Mouse (Mus musculus) 3T3-L1 (cell line): ENCODE measurements around the gene Grb7.

Experiments used
- DNase-seq: peaks from one replicate; pipeline ENCODE4 v3.0.0-alpha.2; 2015; ENCODE audit warnings: low read depth, low spot score

Grb7 gene

DNA sequence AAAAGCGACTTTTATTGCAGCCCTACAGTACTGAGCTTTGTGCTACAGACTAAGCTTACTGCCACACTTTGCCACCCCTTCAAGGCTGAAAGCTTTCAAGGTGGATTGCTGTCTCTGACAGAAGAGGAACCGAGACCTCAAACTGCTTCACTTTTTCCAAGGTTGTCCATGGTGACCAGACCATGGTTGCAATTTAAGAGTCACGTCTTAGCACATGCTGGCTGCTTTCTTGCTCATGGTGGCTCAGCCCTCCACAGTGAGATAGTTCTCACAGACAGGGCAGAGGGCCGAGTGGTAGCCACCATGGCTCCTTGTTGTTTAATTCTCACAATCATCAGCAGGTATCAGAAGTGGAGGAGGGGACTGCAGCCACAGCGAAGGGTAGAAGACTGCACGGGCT is 24.6 kb downstream of the Grb7 start:
- DNase-seq, result no peak

DNA sequence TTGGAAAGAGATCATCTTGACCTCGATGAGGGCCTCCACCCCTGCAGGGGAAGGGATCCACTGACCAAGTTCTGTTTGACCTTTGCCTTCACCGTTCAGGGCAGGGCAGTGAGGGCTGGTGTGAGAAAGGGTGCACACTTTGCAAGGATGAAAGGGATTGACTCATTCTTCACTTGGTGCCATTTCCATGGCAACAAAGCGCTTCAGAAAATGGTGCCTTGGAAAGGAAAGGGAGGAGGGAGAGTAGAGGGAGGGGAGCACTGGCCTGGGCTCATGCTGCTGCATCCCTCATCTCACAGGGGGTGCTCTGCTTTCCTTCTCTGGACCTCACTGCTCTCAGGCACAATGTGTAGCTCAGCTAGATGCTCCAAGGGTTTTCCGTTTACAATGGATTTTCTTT is 26.5 kb downstream of the Grb7 start:
- DNase-seq, result no peak

DNA sequence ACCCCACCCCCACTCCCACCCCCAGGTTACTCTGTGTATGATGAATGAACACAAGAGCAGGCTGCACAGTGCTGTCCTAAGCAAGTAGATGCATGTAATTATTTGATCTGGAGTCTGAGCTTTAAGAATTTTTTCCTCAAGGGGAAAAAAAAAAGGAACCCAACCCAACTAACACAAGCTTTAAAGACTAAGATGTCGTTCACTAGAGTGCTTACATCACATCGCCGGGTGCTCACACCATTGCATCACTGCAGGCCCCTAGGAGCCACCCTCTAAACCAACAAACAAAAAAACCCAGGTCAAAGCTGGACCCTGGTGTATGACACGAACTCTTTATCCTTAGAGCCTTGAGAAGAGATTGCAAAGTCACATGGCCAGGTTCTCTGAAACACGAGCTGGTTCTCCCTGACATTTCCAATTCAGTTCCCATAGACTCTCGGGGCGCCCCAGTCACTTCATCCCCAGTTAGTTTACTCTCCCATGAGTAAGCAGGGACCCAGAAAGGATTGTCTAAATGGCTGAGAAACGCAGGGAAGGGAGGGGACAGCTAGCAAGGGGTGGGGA is 27.8 kb downstream of the Grb7 start:
- no peak for DNase-seq

DNA sequence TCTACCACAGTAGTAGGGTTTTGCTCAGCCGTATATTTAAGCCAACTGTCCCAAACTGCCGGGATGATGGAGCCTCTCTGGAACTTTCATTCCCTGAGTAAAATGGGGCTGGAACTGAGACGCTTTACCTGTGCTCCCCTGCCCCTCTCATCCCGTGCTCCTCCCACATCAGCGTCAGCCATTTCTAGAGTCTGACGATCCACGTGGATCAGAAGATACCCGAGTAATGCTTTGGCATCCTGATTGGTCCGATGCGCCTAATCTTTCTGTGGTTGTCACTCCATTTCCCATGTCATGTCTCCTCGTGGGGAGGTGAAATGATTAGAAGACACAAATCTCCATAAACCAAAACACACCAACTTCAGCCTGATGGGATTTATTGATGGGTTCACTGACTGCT is 28.8 kb downstream of the Grb7 start:
- DNase-seq, result no peak

DNA sequence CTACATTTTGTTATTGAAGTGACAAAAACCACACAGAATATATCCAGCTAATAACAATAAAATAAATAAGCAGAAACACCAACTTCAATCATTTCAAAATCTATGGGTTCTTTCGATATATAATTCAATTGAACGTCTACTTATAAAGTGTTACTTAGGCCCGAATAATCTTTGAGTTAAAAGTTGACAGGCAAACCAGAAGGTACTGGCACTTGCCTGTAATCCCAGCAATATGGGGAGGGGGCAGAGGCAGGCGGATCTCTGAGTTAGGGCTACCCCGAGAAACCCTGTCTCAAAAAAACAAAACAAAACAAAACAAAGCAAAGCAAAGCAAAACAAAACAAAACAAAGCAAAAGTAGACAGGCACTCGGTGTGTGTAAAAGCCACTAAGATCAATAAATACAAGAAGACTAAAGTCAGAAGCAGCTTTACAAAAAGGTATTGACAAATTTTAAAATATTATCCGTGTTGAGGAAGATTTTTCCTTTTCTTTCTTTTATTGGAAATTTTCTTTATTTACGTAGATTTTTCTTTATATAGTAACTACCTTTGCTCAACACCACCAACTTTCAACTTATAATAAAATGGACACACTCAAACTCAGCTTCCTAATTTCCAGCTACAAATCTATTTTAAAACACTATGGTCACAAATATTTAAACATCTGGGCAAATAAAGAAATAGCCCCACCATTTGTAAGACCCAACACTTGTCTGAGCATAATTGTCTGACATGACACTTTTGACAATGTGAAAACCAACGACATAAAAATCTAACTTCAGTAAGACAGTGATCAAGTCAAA is 29.6 kb downstream of the Grb7 start:
- DNase-seq, result no peak

DNA sequence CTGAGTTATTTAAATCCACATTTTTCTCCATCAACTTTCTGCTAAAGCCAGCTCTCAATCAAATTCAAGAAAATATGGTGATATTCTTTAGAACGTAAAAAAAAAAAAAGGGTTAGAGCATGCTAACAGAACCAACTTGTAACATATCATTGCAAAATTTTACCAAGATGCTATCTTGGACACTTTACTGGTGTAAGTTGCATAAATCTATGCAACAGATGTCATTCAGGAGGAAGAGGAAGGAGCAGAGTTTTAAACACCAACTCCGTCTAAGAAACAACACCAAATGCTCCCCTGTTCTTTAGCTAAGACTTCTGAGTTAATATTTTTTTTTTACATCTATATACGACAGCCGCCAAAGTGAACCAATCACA is 30.2 kb downstream of the Grb7 start:
- DNase-seq, result no peak

DNA sequence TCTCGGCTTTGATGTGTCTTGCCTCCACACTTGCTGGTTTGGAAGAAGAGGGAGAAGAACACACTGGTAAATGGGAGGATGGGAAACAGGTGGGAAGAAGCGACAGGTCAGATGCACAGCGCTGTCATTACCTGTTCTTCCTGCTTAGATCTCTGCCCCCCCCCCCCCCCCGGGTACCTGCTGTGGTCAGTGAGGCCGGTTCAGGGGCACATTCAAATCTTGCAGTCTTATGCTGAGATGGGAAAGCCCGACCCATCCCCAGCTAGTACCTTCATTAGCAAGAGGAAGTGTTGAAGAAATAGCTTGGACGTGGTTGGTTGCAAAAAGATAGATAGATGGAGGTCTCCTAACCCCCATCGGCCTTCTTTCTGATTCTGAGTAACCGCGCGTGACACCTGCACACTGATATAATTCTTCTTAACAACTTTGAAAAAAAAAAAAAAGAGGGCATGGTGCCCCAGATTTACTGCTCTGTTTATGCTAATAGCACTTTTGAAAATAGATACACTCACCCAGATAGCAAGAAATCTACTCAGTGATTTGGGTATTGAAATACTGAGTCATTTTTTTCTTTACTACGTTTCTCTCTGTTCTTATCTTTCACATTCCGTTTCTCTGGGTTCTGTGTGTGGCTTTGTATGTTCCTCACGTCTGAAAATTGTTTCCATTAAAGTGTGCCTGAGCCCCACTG is 31.0 kb downstream of the Grb7 start:
- DNase-seq, result no peak

DNA sequence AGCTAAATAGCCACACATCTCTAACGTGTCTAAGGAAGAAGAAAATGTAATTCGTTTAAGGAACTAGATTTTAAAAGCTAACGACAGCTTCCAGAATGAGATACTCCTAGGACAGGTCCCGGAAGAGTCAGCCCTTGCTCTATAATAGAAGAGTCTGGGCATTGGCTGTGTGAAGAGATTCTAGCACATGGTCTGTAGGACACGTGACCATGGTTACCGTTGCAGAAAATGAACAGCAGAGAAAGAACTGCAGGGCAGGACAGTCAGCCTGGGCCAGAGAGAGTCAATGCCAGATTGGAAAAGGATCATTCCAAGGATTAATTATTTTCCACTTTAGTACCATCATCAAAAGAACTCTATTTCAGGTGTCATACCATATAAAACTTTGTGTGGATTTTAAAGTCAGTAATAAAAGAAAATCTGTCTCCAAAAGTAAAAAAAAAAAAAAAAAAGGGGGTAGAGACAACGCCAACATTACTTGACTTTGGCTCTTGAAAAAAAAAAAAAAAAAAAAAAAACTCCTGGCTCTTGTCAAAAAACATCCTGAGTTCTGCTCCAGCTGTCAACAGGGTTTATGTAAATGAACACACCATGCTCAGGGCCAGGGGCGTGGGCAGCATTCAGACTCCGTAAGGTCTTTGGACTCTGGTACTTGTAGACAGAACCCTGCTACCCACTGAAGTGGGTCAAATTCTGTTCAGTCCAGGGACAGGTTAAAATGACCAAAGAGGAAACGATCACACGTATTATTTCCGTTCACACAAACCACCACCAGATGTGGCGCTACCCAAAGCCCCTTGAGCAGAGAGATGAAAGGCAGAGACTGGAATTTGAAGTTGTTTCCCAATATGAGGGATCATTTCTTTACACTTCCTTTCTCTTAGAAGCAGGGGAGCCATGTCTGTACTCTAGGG is 33.1 kb downstream of the Grb7 start:
- no peak for DNase-seq

DNA sequence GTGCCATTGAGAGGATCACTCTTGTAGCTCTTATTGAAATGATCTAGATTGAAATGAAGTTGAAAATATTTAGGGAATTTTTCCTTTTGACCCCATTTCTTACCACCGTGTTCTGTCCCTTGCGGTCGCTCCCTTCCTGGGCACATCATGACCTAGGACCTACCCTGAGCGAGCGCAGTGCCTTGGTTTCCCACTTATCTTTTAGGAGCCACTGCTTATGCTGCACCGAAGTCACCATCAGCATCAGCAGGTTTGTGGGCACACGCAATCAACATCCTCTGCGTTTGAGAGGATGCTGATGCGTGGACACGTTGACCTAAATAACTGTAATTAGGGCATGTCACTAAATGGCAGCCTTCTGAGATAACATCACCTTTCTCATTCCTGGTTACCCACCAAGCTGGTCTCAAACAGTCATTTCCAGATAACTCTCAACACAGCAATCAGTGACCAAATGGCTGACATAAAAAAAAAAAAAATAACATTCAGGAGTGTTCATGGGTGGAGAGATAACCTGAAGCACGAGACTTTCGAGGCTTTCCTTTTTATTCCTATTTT is 33.8 kb downstream of the Grb7 start:
- DNase-seq, result no peak

DNA sequence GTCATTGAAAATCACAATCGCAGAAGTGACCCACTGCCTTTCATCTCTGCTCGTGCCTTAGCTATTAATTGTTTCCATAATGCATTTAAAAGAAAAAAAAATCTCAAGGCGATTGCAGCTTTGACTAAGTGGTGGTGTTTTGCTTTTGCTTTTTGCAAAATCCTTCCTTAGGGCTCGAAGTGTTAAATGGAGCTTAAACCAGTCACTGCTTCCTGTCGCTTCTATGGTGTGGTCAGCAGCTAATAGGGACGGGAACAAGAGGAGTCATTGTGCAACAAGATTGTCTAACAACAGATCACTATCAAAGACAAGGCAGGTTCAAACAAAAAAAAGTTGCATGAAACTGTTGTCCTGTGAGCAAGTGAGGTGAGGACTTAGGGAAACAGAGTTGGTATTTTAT is 35.0 kb downstream of the Grb7 start:
- no peak for DNase-seq

DNA sequence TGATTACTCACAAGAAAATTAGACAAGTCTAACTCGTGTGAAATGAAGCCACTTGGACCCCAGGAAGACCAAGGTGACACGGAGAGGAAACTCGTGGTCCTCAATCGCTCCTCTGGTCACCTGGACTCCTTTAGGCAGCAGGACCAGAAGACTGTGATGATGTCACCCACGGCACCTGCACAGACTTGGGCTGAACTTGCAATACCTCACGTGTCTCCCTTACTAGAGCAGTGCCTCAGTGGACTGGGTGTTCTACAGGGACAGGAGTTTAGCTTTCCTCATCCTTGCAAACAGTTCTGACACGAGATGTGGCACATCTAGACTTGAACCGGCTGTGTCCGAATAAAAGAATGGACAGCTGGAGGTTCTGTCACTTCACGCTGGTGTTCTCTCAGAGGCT is 35.9 kb downstream of the Grb7 start:
- DNase-seq, result no peak

DNA sequence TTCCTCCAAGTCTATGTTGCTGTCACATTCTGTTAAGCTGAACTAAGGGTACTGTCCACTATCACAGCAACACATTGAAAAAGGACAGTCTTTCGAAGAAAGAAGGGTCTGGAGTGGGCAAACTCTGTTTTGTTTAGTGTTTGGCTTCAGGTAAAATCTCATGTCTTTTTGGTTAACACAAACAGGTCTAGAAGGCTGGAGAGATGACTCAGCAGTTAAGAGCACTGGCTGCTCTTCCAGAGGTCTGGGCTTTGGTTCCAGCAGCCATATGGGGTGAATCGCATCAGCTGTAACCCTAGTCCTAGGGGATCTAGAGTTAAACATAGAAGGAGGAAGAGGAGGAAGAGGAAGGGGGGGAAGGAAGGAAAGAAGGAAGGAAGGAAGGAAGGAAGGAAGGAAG is 39.6 kb downstream of the Grb7 start:
- DNase-seq, result no peak

DNA sequence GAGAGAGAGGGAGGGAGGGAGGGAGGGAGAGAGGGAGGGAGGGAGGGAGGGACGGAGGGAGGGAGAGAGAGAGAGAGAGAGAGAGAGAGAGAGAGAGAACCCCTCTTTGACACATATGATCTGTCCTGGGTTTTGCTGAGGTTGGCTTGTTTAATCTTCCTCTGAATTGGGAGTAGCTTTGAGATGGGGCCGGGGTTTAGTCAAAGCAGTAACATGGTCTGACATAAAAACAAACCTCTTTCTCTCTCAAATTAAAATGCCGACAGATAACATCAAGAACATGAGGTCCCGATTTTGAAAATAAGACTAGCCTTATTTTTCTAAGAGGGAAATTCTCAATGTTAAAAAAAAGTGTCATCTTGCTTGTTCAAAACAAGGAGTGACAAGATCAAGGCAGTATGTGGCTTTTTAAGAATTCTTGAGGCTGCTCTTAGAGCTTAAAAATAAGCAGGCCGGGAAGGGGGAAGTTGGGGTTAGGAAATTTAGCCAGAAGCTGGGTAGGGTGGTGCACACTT is 41.4 kb downstream of the Grb7 start:
- no peak for DNase-seq

DNA sequence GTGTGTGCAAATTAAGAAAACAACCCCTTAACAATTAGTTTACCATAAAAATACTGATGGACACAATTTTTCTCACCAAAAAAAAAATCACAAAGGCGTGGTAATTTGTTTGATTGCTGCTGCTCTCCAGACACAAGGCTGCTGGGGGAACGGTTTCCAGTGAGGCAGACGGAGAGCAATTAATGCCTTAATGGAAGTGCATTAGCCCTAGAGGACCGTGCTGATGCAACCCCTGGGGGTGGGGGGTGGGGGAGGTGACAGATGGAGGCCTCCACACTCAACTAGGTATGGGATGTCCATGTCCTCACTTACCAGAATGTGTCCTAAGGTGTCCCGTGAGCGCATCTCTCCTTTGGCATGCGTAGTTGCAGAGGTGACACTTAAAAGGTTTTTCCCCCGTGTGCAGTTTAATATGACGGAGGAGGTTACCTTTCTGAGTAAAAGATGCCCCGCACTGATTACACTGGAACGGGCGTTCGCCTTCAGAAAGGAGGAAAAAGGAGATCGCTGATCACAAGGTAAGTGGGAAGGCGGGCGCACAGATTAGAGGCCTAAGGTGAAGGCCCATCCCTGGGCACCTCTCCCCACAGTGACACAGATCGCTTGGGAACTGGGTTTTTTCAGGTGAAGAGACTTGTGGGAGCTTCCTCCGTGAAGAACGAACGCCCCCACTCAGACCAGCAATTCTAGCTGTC is 42.5 kb downstream of the Grb7 start:
- DNase-seq, result no peak

DNA sequence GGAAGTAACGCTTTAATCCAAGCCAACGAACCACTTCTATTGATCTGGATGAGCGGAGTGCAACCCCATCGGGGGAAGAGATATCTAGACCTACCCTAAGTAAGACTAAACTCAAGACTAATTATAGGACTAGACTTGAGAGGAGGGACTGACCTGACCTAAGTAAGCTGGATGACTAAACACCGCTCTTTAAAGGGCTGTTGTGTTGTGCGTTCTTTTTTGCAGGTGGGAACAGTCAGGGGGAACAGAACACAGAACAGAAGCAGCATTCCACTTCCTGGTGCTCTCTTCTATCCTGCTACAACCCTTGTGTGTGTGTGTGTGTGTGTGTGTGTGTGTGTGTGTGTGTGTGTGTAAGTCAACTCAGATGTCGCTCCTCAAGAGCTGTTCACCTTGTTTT is 45.4 kb downstream of the Grb7 start:
- DNase-seq, result no peak

DNA sequence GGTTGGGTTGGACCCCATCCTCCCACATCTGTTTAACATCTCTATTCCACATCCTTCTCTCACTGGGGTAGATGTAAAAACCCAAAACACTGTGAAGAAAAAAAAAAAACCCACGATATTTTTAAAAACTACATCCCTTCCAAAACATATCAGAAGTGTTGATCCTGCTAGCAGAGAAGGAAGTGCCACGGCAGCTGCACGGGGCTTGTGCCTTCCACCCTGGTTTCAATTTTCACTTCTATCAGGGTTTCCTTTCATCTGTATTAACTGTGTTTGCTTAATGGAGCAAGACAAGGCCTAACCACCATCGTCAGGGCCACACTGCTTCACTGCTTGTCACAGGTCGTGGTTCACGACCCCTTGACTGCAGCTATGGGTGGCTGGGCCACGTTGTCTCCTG is 46.8 kb downstream of the Grb7 start:
- DNase-seq, result no peak

DNA sequence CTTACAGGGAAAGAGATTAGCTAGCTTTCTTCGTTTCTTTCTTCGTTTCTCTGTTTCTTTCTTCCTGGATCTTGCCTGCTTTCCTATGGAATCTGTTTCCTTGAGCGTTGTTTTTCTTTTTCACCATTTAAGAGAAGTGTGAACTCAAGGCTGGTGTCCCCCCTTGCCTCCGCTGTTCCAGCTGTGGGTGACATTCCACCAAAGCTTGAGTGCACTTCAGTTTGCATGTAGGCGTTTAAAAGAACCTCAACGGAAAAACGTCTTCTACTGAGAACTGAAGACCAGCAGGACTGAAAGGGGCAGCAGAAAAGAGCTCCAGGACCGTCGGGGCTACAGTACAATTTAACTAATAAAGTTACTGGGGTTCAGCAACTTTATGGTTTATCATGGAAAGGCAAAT is 47.2 kb downstream of the Grb7 start:
- DNase-seq, result no peak

DNA sequence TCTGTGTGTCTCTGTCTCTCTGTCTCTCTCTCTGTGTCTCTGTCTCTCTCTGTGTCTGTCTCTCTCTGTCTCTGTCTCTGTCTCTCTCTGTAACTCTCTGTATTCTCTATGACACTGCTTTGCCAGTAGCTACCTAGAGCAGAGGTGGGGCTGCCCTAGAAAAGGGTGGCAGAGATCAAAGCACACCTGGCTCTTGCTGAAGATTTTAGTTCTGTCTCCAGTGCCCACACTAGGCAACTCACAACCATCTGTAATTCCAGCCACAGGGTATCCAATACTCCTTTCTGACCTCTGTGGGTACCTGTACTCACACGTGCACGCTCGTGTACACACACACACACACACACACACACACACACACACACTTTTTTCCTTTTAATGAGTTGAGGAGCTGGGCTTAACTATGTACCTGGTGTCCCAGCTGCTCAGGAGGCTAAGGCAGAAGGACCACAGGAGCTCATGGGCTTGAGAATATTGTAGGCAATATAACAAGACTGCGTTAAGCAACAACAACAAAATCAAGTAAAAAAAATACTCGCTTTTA is 49.1 kb downstream of the Grb7 start:
- DNase-seq, result no peak

DNA sequence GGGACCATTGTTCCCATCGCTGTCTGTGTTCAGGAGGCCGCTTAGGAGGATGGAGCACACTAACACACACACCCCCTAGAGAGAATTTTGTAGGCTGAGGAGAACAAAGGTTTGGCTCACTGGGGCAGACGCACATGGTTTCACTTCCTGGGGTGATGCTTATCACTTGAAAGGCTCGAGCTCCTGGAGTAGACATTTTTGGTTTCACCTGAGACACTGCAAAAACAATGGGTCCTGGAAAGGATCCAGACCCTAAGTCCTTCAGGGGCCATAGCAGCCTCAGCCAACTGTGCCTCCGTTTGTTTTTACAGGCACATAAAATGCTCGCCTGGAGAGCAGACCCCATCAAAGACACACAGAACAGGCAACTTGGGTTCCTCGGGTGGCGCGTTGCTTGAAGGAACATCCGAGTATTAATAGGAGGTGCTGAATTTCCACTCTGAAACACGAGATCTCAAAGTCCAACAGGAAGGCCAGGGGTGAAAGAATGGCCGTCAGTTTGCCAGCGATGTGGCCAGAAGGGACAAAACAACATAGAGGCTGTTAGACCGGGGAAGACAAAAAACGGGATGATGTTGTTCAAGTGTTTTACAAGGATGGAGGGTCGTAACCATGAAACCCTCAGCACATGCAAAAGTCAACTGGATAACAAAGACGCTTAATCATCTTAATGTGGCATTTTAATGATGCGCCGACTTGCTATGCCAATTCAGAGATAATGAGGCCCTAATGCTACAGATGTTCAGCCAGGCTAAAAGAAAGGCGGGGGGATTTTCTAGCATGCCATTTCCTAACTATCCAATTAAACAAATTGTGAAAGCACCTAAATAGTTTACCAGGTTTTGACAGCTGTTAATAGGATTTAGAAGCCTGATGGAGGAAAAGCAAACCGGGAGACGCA is 51.4 kb downstream of the Grb7 start:
- no peak for DNase-seq

DNA sequence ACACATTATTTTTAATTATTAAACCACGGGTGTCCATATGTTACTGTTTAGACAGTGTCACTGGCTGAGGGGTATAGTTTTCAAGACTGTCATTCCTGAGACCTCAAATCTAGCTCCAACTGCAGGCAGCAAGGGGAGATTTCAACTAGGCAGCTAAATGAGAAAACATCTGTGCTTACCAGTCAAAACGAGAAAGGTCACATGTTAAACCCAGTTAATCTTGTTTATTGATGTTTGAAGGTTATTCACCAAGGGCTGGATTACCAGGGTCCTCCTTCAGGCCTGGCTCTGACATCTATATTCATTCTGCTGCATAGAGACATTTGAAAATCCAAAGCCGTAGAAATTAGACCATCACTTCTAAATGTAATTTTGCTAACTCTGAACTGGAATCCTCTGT is 58.7 kb downstream of the Grb7 start:
- no peak for DNase-seq
